Mouse (Mus musculus) frontal cortex, postnatal 25 days (tissue): Measurements from ENCODE around the gene Tdrd12.

Experiments
- DNase-seq, 2 experiments: peaks; one replicate each; pipeline ENCODE4 v3.0.0; 2022; ENCODE audit warnings: low spot score in 2 of 2

Gene Tdrd12

GRCm38 (mm10) chr7:35447996-35448846 is 89.3 kb downstream of the Tdrd12 start, which contains the start of gene Slc7a9:
Gene Slc7a9 (plus strand): TSS chr7:35448796.
- no peak for DNase-seq

GRCm38 (mm10) chr7:35447501-35447900 is 90.0 kb downstream of the Tdrd12 start:
- no peak for DNase-seq

- DNase-seq = no peak
These were observed 102.3 kb downstream of the Tdrd12 start for GRCm38 (mm10) chr7:35435266-35435665.

- DNase-seq = no peak
These were observed 109.4 kb downstream of the Tdrd12 start for GRCm38 (mm10) chr7:35428146-35428545.

- no peak for DNase-seq
These were observed 114.5 kb downstream of the Tdrd12 start for GRCm38 (mm10) chr7:35423071-35423470.
